ENCODE assay signal across 8 mouse cellular contexts in genomic region chr1:87186261-87187036, GRCm38 (mm10). TPM values are rescaled to one million over a fixed set of nuclear protein-coding genes. Genes with fewer than 3 reads are reported as not detected.
DNase-seq lines count a peak whose midpoint lies in the region; ATAC-seq and TF ChIP-seq lines count a peak whose summit lies in the region.

No protein-coding gene starts in this region.

- peak overlapping the region; percentile 97 for H3K4me2 ChIP-seq in heart, embryonic 15.5 days

- peak overlapping the region; percentile 61 for H3K9ac ChIP-seq in heart, embryonic 15.5 days

- no peaks in the 10 kb centered on the region for H3K9me3 ChIP-seq in heart, embryonic 15.5 days (replicated peaks)

- TF ChIP-seq CTCF in bone marrow, adult 2 months (IDR thresholded peaks at IDR 0.05; ENCODE audit: control insufficient read depth, insufficient read depth, low read length), result no peak

- H3K4me1 ChIP-seq in bone marrow, adult 2 months (ENCODE audit: control insufficient read depth, insufficient read depth, low read length), result no peaks in the 10 kb centered on the region
- H3K4me1 ChIP-seq in heart, embryonic 15.5 days (replicated peaks), result peaks cover 23% of the 10 kb centered on the region

- peak overlapping the region; percentile 50 for H3K4me3 ChIP-seq in bone marrow, adult 2 months (replicated peaks; ENCODE audit: control insufficient read depth, low read depth, low read length)
- H3K4me3 ChIP-seq in heart, embryonic 15.5 days, result peak overlapping the region; percentile 66

- peak; percentile 13 for DNase-seq in kidney, adult 18-20 months
- DNase-seq in kidney, postnatal 36 days, result no peak
- no peak for DNase-seq in urinary bladder, adult 2 months (ENCODE audit: low spot score)
- no peak for DNase-seq in thymus, postnatal 0 days (ENCODE audit: low spot score)
- DNase-seq in frontal cortex, postnatal 14 days (ENCODE audit: low spot score in 2 of 2), result no peak

- H3K27me3 ChIP-seq in heart, embryonic 15.5 days, result peaks cover 96% of the 10 kb centered on the region

- no peak overlapping the region for H3K27ac ChIP-seq in bone marrow, adult 2 months (ENCODE audit: control insufficient read depth, insufficient read depth, low read depth, low read length, poor library complexity)
- no peak overlapping the region for H3K27ac ChIP-seq in heart, embryonic 15.5 days

- 4% methylated on average over 54 of the region's 54 CpGs for WGBS in bone marrow, adult 2 months
- WGBS in heart, embryonic 15.5 days, result 3% methylated on average over 54 of the region's 54 CpGs

- no peaks in the 10 kb centered on the region for H3K36me3 ChIP-seq in heart, embryonic 15.5 days

- TF ChIP-seq POLR2A in bone marrow, adult 2 months (IDR thresholded peaks at IDR 0.05; ENCODE audit: borderline replicate concordance, control insufficient read depth, low read depth, low read length), result no peak

- ATAC-seq in heart, embryonic 15.5 days (replicated peaks; ENCODE audit: insufficient number of reproducible peaks, insufficient read depth, low FRiP score, low read depth), result peak; percentile 7; the same call in 1 of the 2 replicates
- ATAC-seq in megakaryocyte, adult 5-6 weeks (ENCODE audit: poor library complexity, severe bottlenecking), result peak; percentile 26; the same call in 1 of the 2 replicates

RNA-seq across cellular contexts. Expression of gene Prss56, which starts 3.3 kb away (rescaled TPM):
- not detected in 2 replicates for polyA plus RNA-seq in bone marrow, adult 2 months (2011; ENCODE audit: insufficient read depth, insufficient read length, low replicate concordance, missing spikeins)
- 0.05 and 0.08 TPM in 2 replicates for polyA plus RNA-seq in heart, embryonic 15.5 days (2015; fragmentation: Nextera tagmentation; extraction: Ambion mirVana)
- not detected in 2 replicates for total RNA-seq in megakaryocyte, adult 5-6 weeks (2015)
- total RNA-seq in megakaryocyte, adult 5-6 weeks (2017), result not detected in 2 replicates
- not detected in 2 replicates for polyA plus RNA-seq in urinary bladder, adult 2 months (2012; rRNA removed)
- polyA plus RNA-seq in thymus, postnatal 0 days (2015; fragmentation: Nextera tagmentation; extraction: Ambion mirVana), result 0.10 and 0.36 TPM in 2 replicates

RNA-seq across cellular contexts. Expression of gene Chrnd, which starts 4.0 kb away (rescaled TPM):
- not detected in 2 replicates for polyA plus RNA-seq in bone marrow, adult 2 months (2011; ENCODE audit: insufficient read depth, insufficient read length, low replicate concordance, missing spikeins)
- polyA plus RNA-seq in heart, embryonic 15.5 days (2015; fragmentation: Nextera tagmentation; extraction: Ambion mirVana), result not detected in 2 replicates
- not detected in 2 replicates for total RNA-seq in megakaryocyte, adult 5-6 weeks (2015)
- total RNA-seq in megakaryocyte, adult 5-6 weeks (2017), result not detected in 2 replicates
- not detected in 2 replicates for polyA plus RNA-seq in urinary bladder, adult 2 months (2012; rRNA removed)
- polyA plus RNA-seq in thymus, postnatal 0 days (2015; fragmentation: Nextera tagmentation; extraction: Ambion mirVana), result 0.14 and 0.24 TPM in 2 replicates

RNA-seq across cellular contexts. Expression of gene Chrng, which starts 18.0 kb away (rescaled TPM):
- not detected in 2 replicates for polyA plus RNA-seq in bone marrow, adult 2 months (2011; ENCODE audit: insufficient read depth, insufficient read length, low replicate concordance, missing spikeins)
- 1.1 and 1.4 TPM in 2 replicates for polyA plus RNA-seq in heart, embryonic 15.5 days (2015; fragmentation: Nextera tagmentation; extraction: Ambion mirVana)
- not detected in 2 replicates for total RNA-seq in megakaryocyte, adult 5-6 weeks (2015)
- total RNA-seq in megakaryocyte, adult 5-6 weeks (2017), result not detected in 2 replicates
- not detected in 2 replicates for polyA plus RNA-seq in urinary bladder, adult 2 months (2012; rRNA removed)
- polyA plus RNA-seq in thymus, postnatal 0 days (2015; fragmentation: Nextera tagmentation; extraction: Ambion mirVana), result 0.53 and 0.70 TPM in 2 replicates

RNA-seq across cellular contexts. Expression of gene Eif4e2, which starts 27.3 kb away (rescaled TPM):
- 47.4 and 67.2 TPM in 2 replicates for polyA plus RNA-seq in bone marrow, adult 2 months (2011; ENCODE audit: insufficient read depth, insufficient read length, low replicate concordance, missing spikeins)
- 99.0 and 106 TPM in 2 replicates for polyA plus RNA-seq in heart, embryonic 15.5 days (2015; fragmentation: Nextera tagmentation; extraction: Ambion mirVana)
- total RNA-seq in megakaryocyte, adult 5-6 weeks (2015), result 75.9 and 81.3 TPM in 2 replicates
- total RNA-seq in megakaryocyte, adult 5-6 weeks (2017), result 118 and 156 TPM in 2 replicates
- 69.5 and 72.5 TPM in 2 replicates for polyA plus RNA-seq in urinary bladder, adult 2 months (2012; rRNA removed)
- polyA plus RNA-seq in thymus, postnatal 0 days (2015; fragmentation: Nextera tagmentation; extraction: Ambion mirVana), result 167 and 170 TPM in 2 replicates

RNA-seq across cellular contexts. Expression of gene Ecel1, which starts 30.1 kb away (rescaled TPM):
- not detected in 2 replicates for polyA plus RNA-seq in bone marrow, adult 2 months (2011; ENCODE audit: insufficient read depth, insufficient read length, low replicate concordance, missing spikeins)
- 0.83 and 5.1 TPM in 2 replicates for polyA plus RNA-seq in heart, embryonic 15.5 days (2015; fragmentation: Nextera tagmentation; extraction: Ambion mirVana)
- total RNA-seq in megakaryocyte, adult 5-6 weeks (2015), result not detected in 2 replicates
- not detected in 2 replicates for total RNA-seq in megakaryocyte, adult 5-6 weeks (2017)
- 0.10 TPM in 1 of 2 replicates, not detected in the other for polyA plus RNA-seq in urinary bladder, adult 2 months (2012; rRNA removed)
- polyA plus RNA-seq in thymus, postnatal 0 days (2015; fragmentation: Nextera tagmentation; extraction: Ambion mirVana), result 0.32 and 0.55 TPM in 2 replicates
